Mouse (Mus musculus): ENCODE results near the gene Stbd1. TPM values are rescaled to one million over a fixed set of nuclear protein-coding genes. Genes with fewer than 3 reads are reported as not detected.

The Stbd1 gene
- polyA plus RNA-seq, 1 experiment from 2014 or later, result 3.4 TPM

GRCm38 (mm10) chr5:92596865-92597264 lies 6.0 kb upstream of the Stbd1 start:
- Histone ChIP-seq H3K27ac (replicated peaks) (no peak overlapping the region), H3K4me1 (no peaks in the 10 kb centered on the region), H3K27me3 (no peaks in the 10 kb centered on the region), H3K9ac (replicated peaks) (no peak overlapping the region), H3K36me3 (no peaks in the 10 kb centered on the region), H3K4me2 (replicated peaks) (no peak overlapping the region), H3K9me3 (no peaks in the 10 kb centered on the region), H3K4me3 (no peak overlapping the region)
- 92% methylated on average over 8 of the region's 8 CpGs for WGBS
- ATAC-seq (replicated peaks), result no peak

- no peak overlapping the region for H3K4me3 ChIP-seq
- WGBS, result 85% methylated on average over 10 of the region's 10 CpGs
- peaks cover 12% of the 10 kb centered on the region; the same call in 1 of the 2 replicates for H3K4me1 ChIP-seq
- no peaks in the 10 kb centered on the region for H3K9me3 ChIP-seq
- H3K4me2 ChIP-seq (replicated peaks), result no peak overlapping the region
- H3K36me3 ChIP-seq, result no peaks in the 10 kb centered on the region
- H3K9ac ChIP-seq (replicated peaks), result no peak overlapping the region
- no peak for ATAC-seq (replicated peaks)
- no peak overlapping the region for H3K27ac ChIP-seq (replicated peaks)
- H3K27me3 ChIP-seq, result no peaks in the 10 kb centered on the region
Observed at GRCm38 (mm10) chr5:92599030-92599429, 3.8 kb upstream of the Stbd1 start.

DNA sequence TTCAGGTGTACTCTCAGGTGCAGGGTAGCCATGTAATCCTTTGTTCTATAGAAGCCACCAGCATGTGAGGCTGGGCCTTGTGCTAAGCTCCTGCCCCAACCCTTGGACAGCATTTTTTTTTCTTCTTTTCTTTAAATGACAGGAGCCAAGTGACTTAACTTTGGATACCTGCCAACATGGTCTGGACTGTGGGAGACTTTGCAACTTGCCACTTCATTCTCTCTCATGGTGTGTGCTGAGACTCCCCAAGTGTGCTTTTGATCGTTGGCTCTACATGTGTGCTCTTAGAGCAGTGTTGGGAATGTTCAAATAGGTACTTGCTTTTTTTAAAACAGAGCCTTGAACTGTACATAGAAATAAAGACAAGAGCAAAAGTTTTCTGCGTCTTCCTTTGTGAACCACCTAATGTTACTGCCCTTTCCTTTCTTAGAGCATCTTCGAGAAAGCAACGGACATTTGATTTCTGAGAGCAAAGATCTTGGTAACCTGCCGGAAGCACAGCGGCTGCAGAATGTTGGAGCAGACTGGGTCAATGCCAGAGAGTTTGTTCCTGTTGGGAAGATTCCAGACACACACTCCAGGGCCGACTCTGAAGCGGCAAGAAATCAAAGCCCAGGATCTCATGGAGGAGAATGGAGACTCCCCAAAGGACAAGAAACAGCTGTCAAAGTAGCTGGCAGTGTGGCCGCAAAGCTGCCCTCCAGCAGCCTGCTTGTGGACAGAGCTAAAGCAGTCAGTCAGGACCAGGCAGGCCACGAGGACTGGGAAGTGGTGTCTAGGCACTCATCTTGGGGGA lies 1.8 kb downstream of the Stbd1 start:
- no peak overlapping the region for H3K27ac ChIP-seq (replicated peaks)
- H3K27me3 ChIP-seq, result no peaks in the 10 kb centered on the region
- peaks cover 12% of the 10 kb centered on the region; the same call in 1 of the 2 replicates for H3K4me1 ChIP-seq
- 71% methylated on average over 10 of the region's 10 CpGs for WGBS
- no peak overlapping the region for H3K4me2 ChIP-seq (replicated peaks)
- no peak for ATAC-seq (replicated peaks)
- H3K36me3 ChIP-seq, result no peaks in the 10 kb centered on the region
- no peak overlapping the region for H3K4me3 ChIP-seq
- H3K9ac ChIP-seq (replicated peaks), result no peak overlapping the region
- H3K9me3 ChIP-seq, result no peaks in the 10 kb centered on the region

DNA sequence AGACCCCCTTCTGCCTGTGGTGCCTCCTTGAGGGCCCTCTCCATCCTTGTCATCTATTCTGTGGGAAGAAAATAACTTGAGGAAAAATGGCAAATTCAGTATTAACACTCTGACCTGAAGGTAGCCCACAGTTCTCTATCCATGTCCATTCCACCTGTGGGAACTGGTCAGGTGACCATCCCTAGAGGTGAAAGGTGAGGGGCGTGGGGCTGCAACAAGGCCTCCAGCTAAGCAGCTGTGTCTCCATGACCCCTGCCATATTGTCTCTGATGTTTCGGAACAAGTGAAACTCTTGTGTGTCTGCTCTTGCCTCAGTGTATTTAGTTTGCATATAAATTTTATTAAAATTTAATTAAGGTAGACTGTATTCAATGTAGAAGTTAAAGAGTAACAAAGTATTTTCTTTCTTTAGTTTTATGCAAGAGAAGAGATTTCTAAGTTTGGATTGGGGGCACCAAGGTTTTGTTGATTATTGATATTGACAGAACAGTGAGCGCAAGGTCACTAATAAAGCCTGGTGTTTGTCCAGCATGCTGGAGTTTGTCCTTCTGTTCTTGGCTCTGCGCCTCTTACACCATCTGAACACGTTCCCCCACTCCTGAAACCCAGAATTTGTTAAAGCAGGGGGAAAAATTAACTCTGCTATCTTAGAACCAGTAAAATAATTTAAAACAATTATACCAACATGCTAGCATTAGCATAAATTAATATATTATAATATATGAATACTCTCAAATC lies 4.8 kb downstream of the Stbd1 start:
- ATAC-seq (replicated peaks), result no peak
- H3K27ac ChIP-seq (replicated peaks), result no peak overlapping the region
- no peaks in the 10 kb centered on the region for H3K9me3 ChIP-seq
- H3K9ac ChIP-seq (replicated peaks), result no peak overlapping the region
- no peaks in the 10 kb centered on the region for H3K36me3 ChIP-seq
- no peaks in the 10 kb centered on the region for H3K27me3 ChIP-seq
- no peak overlapping the region for H3K4me2 ChIP-seq (replicated peaks)
- no peak overlapping the region for H3K4me3 ChIP-seq
- peaks cover 8% of the 10 kb centered on the region; the same call in 1 of the 2 replicates for H3K4me1 ChIP-seq
- WGBS, result 85% methylated on average over 5 of the region's 5 CpGs

- Histone ChIP-seq H3K27ac (replicated peaks) (no peak overlapping the region), H3K9ac (replicated peaks) (no peak overlapping the region), H3K4me3 (no peak overlapping the region), H3K27me3 (no peaks in the 10 kb centered on the region), H3K36me3 (no peaks in the 10 kb centered on the region), H3K4me2 (replicated peaks) (no peak overlapping the region), H3K9me3 (no peaks in the 10 kb centered on the region), H3K4me1 (no peaks in the 10 kb centered on the region)
- WGBS, result 96% methylated on average over 4 of the region's 4 CpGs
- ATAC-seq (replicated peaks), result no peak
Observed at GRCm38 (mm10) chr5:92612756-92613155, 9.9 kb downstream of the Stbd1 start.

DNA sequence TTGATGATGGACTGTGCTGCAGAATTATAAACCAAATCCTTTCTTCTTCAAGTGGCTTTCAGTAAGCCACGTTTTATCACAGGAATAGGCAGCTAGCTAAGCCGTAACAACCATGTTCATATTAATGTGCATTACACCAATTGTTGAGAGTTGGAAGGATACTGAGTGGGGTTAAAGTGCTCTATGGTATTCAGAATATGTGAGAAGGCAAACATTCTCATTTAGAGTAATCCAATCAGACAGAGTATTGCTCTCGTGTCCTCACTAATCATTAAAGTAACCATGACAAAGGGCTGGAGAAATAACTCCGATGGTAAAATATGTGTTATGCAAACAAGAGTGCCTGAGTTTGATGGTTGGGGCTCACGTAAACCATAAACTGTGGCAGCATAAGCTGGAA lies 19.0 kb downstream of the Stbd1 start:
- no peaks in the 10 kb centered on the region for H3K9me3 ChIP-seq
- WGBS, result 85% methylated on average over 5 of the region's 5 CpGs
- H3K27me3 ChIP-seq, result no peaks in the 10 kb centered on the region
- no peak overlapping the region for H3K27ac ChIP-seq (replicated peaks)
- H3K4me2 ChIP-seq (replicated peaks), result no peak overlapping the region
- no peak overlapping the region for H3K4me3 ChIP-seq
- H3K9ac ChIP-seq (replicated peaks), result no peak overlapping the region
- ATAC-seq (replicated peaks), result no peak
- no peaks in the 10 kb centered on the region for H3K4me1 ChIP-seq
- no peaks in the 10 kb centered on the region for H3K36me3 ChIP-seq

DNA sequence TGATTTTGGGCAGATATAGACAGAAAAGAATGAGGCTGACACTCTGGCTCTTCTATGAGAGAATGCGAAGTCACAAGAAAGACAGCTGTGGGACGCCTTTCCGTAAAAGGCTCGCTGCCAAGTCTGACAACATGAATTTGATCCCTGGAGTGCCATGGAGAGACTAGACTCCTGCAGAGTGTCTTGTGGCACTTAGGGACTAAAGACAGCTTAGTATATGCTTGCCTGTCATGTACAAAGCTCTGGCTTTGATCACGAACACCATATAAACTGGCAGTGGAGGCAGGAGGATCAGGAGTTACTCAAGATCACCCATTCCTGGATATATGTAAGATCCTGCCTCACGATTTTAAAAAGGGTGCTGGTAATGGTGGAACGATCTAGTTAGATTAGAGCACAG lies 25.1 kb downstream of the Stbd1 start:
- no peak overlapping the region for H3K9ac ChIP-seq (replicated peaks)
- no peaks in the 10 kb centered on the region for H3K9me3 ChIP-seq
- no peak overlapping the region for H3K4me3 ChIP-seq
- no peak overlapping the region for H3K27ac ChIP-seq (replicated peaks)
- WGBS, result 83% methylated on average over 7 of the region's 7 CpGs
- no peaks in the 10 kb centered on the region for H3K36me3 ChIP-seq
- no peaks in the 10 kb centered on the region for H3K4me1 ChIP-seq
- no peak overlapping the region for H3K4me2 ChIP-seq (replicated peaks)
- no peak for ATAC-seq (replicated peaks)
- no peaks in the 10 kb centered on the region for H3K27me3 ChIP-seq

DNA sequence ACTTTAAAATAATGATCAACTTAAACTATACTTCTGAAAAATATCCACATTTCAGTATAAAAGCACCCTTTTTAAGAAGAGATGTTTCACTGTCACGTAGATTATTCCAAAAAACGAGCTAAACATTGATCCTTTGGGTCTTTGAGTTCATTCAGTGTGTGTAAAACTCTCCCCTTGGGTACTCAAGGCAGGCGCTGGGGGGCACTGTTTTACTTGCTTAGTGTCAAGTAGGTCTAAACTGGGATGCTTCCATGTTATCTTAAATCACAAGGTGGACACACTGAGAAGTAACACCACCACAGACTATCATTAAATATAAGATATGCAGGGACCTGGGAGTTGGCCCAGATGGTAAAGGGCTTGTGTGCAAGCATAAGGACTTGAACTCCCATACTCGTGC lies 30.7 kb downstream of the Stbd1 start:
- ATAC-seq (replicated peaks), result no peak
- Histone ChIP-seq H3K9me3 (no peaks in the 10 kb centered on the region), H3K4me3 (no peak overlapping the region), H3K36me3 (no peaks in the 10 kb centered on the region), H3K27me3 (no peaks in the 10 kb centered on the region), H3K4me1 (no peaks in the 10 kb centered on the region), H3K9ac (replicated peaks) (no peak overlapping the region), H3K4me2 (replicated peaks) (no peak overlapping the region), H3K27ac (replicated peaks) (no peak overlapping the region)
- 66% methylated on average over 4 of the region's 4 CpGs for WGBS

DNA sequence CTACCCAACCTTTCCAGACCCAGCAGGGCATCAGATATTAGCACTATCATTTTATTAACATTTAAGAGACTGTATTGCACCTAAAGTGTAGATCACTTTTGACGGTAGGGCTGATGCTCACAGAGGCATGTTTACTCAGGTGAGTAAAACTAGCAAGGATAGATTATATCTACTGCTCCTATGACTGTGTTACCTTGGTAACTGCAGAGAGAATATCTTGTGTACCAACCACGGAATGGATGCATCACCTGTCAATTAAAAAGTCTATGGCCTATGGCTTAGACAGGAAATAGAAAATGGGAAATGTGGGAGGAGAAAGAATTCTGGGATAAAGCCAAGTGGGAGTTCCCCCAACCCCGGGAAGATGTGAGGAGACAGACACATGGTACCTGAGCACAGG lies 32.1 kb downstream of the Stbd1 start:
- Histone ChIP-seq H3K27ac (replicated peaks) (no peak overlapping the region), H3K27me3 (no peaks in the 10 kb centered on the region), H3K9ac (replicated peaks) (no peak overlapping the region), H3K4me2 (replicated peaks) (no peak overlapping the region), H3K9me3 (no peaks in the 10 kb centered on the region), H3K4me1 (no peaks in the 10 kb centered on the region), H3K4me3 (no peak overlapping the region), H3K36me3 (no peaks in the 10 kb centered on the region)
- ATAC-seq (replicated peaks), result no peak
- 86% methylated on average over 3 of the region's 3 CpGs for WGBS

DNA sequence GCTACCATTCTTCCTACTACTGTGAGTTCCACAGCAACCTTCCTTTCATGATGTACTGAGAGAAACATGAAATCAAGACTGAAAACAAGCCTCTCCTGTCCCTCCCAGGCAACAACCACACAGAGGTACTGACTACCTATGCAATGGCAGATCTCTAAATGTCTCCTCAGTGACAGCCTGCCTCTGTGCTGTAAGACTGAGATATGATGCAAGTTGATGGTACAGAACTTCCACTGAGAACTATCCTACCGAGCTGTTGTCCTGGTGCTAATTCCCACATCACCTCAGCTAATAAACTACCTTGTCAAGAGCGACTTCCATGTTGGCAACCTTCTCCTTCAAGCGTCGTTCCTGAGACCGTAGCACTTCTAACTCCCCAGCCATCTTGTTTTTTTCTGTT lies 33.0 kb downstream of the Stbd1 start:
- H3K36me3 ChIP-seq, result no peaks in the 10 kb centered on the region
- H3K4me2 ChIP-seq (replicated peaks), result no peak overlapping the region
- no peak overlapping the region for H3K9ac ChIP-seq (replicated peaks)
- no peaks in the 10 kb centered on the region for H3K9me3 ChIP-seq
- 89% methylated on average over 5 of the region's 5 CpGs for WGBS
- no peak overlapping the region for H3K27ac ChIP-seq (replicated peaks)
- no peaks in the 10 kb centered on the region for H3K27me3 ChIP-seq
- ATAC-seq (replicated peaks), result no peak
- H3K4me1 ChIP-seq, result no peaks in the 10 kb centered on the region
- no peak overlapping the region for H3K4me3 ChIP-seq

- no peak overlapping the region for H3K27ac ChIP-seq (replicated peaks)
- no peaks in the 10 kb centered on the region for H3K4me1 ChIP-seq
- H3K27me3 ChIP-seq, result no peaks in the 10 kb centered on the region
- H3K9ac ChIP-seq (replicated peaks), result no peak overlapping the region
- H3K4me3 ChIP-seq, result no peak overlapping the region
- no peaks in the 10 kb centered on the region for H3K36me3 ChIP-seq
- no peak overlapping the region for H3K4me2 ChIP-seq (replicated peaks)
- ATAC-seq (replicated peaks), result no peak
- WGBS, result 81% methylated on average over 3 of the region's 3 CpGs
- H3K9me3 ChIP-seq, result no peaks in the 10 kb centered on the region
Observed at GRCm38 (mm10) chr5:92640861-92641260, 38.0 kb downstream of the Stbd1 start.
